Mouse (Mus musculus) urinary bladder, postnatal 36 days (tissue): Measurements from ENCODE around the gene Hoxa10.

Experiments used
- DNase-seq, 2 experiments: peaks; one replicate each; pipeline ENCODE4 v3.0.0; 2022; ENCODE audit warnings: low spot score in 2 of 2, mixed read lengths in 1 of 2

Gene Hoxa10

GRCm38 (mm10) chr6:52185222-52185621 lies 55.4 kb downstream of the Hoxa10 start:
- DNase-seq: no peak

- no peak for DNase-seq
Measured at GRCm38 (mm10) chr6:52184668-52185067, 56.0 kb downstream of the Hoxa10 start.

- no peak for DNase-seq
Measured at GRCm38 (mm10) chr6:52183311-52184080, 57.2 kb downstream of the Hoxa10 start.

GRCm38 (mm10) chr6:52182793-52183192 lies 57.9 kb downstream of the Hoxa10 start:
- DNase-seq: no peak

- no peak for DNase-seq
Measured at GRCm38 (mm10) chr6:52182030-52182429, 58.6 kb downstream of the Hoxa10 start.
